Mouse (Mus musculus) adrenal gland, postnatal 25 days (tissue): ENCODE data around the gene Prss42. TPM values are rescaled to one million over a fixed set of nuclear protein-coding genes. Genes with fewer than 3 reads are reported as not detected.

Source experiments
- total RNA-seq: library from RNA; stranded (reverse); gene quantifications from 2 replicates; pipeline ENCODE4 v1.2.3, GENCODE M21; 2021

Gene Prss42
- total RNA-seq, 1 experiment from 2014 or later, result not detected

Other genes with a start within 250 kb of the Prss42 start
- 18.5 and 20.9 TPM in 2 replicates for gene Nradd, start 173.7 kb upstream of the Prss42 start, total RNA-seq
- gene Nbeal2, start 144.0 kb upstream of the Prss42 start, total RNA-seq, result 7.9 and 10.1 TPM in 2 replicates
- gene Ccdc12, start 141.7 kb upstream of the Prss42 start, total RNA-seq, result 64.0 and 69.5 TPM in 2 replicates
- 1.2 TPM in 1 of 2 replicates, not detected in the other for gene Myl3, start 56.3 kb upstream of the Prss42 start, total RNA-seq
- gene Pth1r, start 51.0 kb upstream of the Prss42 start, total RNA-seq, result 8.0 and 9.7 TPM in 2 replicates
- not detected in 2 replicates for gene Prss44, start 15.8 kb downstream of the Prss42 start, total RNA-seq
- gene Prss43, start 28.5 kb downstream of the Prss42 start, total RNA-seq, result not detected in 2 replicates
- gene Prss45, start 36.4 kb downstream of the Prss42 start, total RNA-seq, result not detected in 2 replicates
- gene Prss46, start 46.3 kb downstream of the Prss42 start, total RNA-seq, result not detected in 2 replicates
- not detected in 2 replicates for gene Prss50, start 59.8 kb downstream of the Prss42 start, total RNA-seq
- 19.7 and 22.1 TPM in 2 replicates for gene Als2cl, start 81.7 kb downstream of the Prss42 start, total RNA-seq
- 2.0 and 2.3 TPM in 2 replicates for gene Tmie, start 81.9 kb downstream of the Prss42 start, total RNA-seq
- gene Fam240a, start 118.7 kb downstream of the Prss42 start, total RNA-seq, result not detected in 2 replicates
- not detected in 2 replicates for gene Tdgf1, start 148.0 kb downstream of the Prss42 start, total RNA-seq
- 8.9 and 10.5 TPM in 2 replicates for gene Lrrc2, start 153.4 kb downstream of the Prss42 start, total RNA-seq
- gene Rtp3, start 192.4 kb downstream of the Prss42 start, total RNA-seq, result 3.0 and 4.8 TPM in 2 replicates
- gene Ltf, start 221.1 kb downstream of the Prss42 start, total RNA-seq, result 0.49 and 2.4 TPM in 2 replicates